ENCODE assay signal across 10 mouse cellular contexts in the genomic region with DNA sequence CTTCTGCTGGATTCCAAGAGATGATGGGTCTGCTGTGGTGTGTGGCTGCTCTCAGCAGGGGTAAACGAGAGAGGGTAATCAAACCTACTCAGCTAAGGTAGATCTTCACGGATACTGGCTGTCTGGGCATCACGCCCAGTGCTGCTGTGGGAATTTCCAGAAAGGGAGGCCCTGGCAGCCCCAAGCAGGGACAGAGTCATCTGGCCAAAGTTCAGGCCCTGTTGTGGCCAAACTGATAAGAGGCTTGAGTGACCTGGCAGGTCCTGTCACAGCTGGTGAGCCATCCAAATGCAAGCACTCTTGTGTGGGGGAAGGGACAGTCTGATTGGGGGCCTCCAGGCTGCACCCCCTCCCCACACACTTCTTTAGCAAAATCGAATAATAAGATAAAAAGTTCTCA. TPM values are rescaled to one million over a fixed set of nuclear protein-coding genes. Genes with fewer than 3 reads are reported as not detected.
DNase-seq lines count a peak whose midpoint lies in the region; ATAC-seq and TF ChIP-seq lines count a peak whose summit lies in the region.
"Had no signal": no experiment of that assay in that cellular context is flagged by ENCODE, and none has a peak within 500 bp of the region (broad histone marks: within the 10 kb centered on the region; RNA-seq: fewer than 3 reads in every experiment).

No protein-coding gene starts in this region.

- H3K79me2 ChIP-seq in macrophage (ENCODE audit: inconsistent target) = peaks cover 100% of the 10 kb centered on the region

- H3K9ac ChIP-seq in intestine, embryonic 15.5 days = no peak overlapping the region
- H3K9ac ChIP-seq in hindbrain, postnatal 0 days (replicated peaks; ENCODE audit: low read length) = no peak overlapping the region
- H3K9ac ChIP-seq: midbrain, embryonic 12.5 days had no signal

- intact Hi-C loops in left cerebral cortex, adult 2 months (cut with DNase I) = no loop called here
- intact Hi-C loops in left cerebral cortex, postnatal 10 days (cut with DNase I) = no loop called here

- no peak for DNase-seq in left cerebral cortex, adult 2 months (ENCODE audit: extremely low spot score in 1 of 2, low spot score in 2 of 2)
- DNase-seq in left cerebral cortex, postnatal 10 days (ENCODE audit: extremely low spot score in 1 of 2, low spot score in 2 of 2) = no peak
- no peak for DNase-seq in embryo, embryonic 11 days
- DNase-seq in hindbrain, postnatal 0 days (ENCODE audit: low spot score) = no peak
- DNase-seq: thymus, postnatal 14 days had no signal

- WGBS in intestine, embryonic 15.5 days = 38% methylated on average over 4 of the region's 4 CpGs
- 96% methylated on average over 4 of the region's 4 CpGs for WGBS in macrophage (ENCODE audit: missing documents)
- WGBS in hindbrain, postnatal 0 days = 51% methylated on average over 4 of the region's 4 CpGs

- 0 out of 2 replicates have a peak overlapping the region, but pooled peaks have one; percentile 26 for H3K27ac ChIP-seq in left cerebral cortex, adult 2 months
- peak overlapping the region; percentile 89 for H3K27ac ChIP-seq in brown adipose tissue, adult 24 weeks (replicated peaks; ENCODE audit: low read depth, low read length)
- 0 out of 2 replicates have a peak overlapping the region, but pooled peaks have one; percentile 27 for H3K27ac ChIP-seq in intestine, embryonic 15.5 days
- H3K27ac ChIP-seq in macrophage = peak overlapping the region; percentile 60
- H3K27ac ChIP-seq in hindbrain, postnatal 0 days = no peak overlapping the region
- H3K27ac ChIP-seq: midbrain, embryonic 12.5 days had no signal

- H3K36me3 ChIP-seq in intestine, embryonic 15.5 days = peaks cover 29% of the 10 kb centered on the region
- H3K36me3 ChIP-seq in macrophage (ENCODE audit: inconsistent target) = peaks cover 16% of the 10 kb centered on the region; the same call in 1 of the 2 replicates
- H3K36me3 ChIP-seq in hindbrain, postnatal 0 days (ENCODE audit: insufficient read depth, low read length) = peaks cover 23% of the 10 kb centered on the region

- no peak for TF ChIP-seq CTCF in left cerebral cortex, adult 2 months (IDR thresholded peaks at IDR 0.05)
- TF ChIP-seq CTCF in hindbrain, postnatal 0 days (IDR thresholded peaks at IDR 0.05; ENCODE audit: low read depth) = no peak

- H3K4me1 ChIP-seq in brown adipose tissue, adult 24 weeks (ENCODE audit: control insufficient read depth, insufficient read depth, insufficient read length, low read length) = peaks cover 69% of the 10 kb centered on the region
- H3K4me1 ChIP-seq in intestine, embryonic 15.5 days (replicated peaks) = peaks cover 62% of the 10 kb centered on the region
- H3K4me1 ChIP-seq in hindbrain, postnatal 0 days (ENCODE audit: insufficient read depth, low read length) = peaks cover 8% of the 10 kb centered on the region

- no peaks in the 10 kb centered on the region for H3K27me3 ChIP-seq in intestine, embryonic 15.5 days (replicated peaks)
- no peaks in the 10 kb centered on the region for H3K27me3 ChIP-seq in hindbrain, postnatal 0 days (ENCODE audit: insufficient read depth, low read length)
- H3K27me3 ChIP-seq: midbrain, embryonic 12.5 days had no signal

- ATAC-seq in intestine, embryonic 15.5 days = peak; percentile 48
- ATAC-seq in hindbrain, postnatal 0 days = no peak
- ATAC-seq in megakaryocyte-erythroid progenitor cell, adult 5-6 weeks (replicated peaks; ENCODE audit: low FRiP score, low TSS enrichment, poor library complexity, severe bottlenecking) = no peak

- no peaks in the 10 kb centered on the region for H3K9me3 ChIP-seq in intestine, embryonic 15.5 days
- H3K9me3 ChIP-seq in hindbrain, postnatal 0 days (ENCODE audit: low read length) = no peaks in the 10 kb centered on the region
- H3K9me3 ChIP-seq: midbrain, embryonic 12.5 days had no signal

- no peak overlapping the region for H3K4me3 ChIP-seq in left cerebral cortex, adult 2 months
- no peak overlapping the region for H3K4me3 ChIP-seq in brown adipose tissue, adult 24 weeks (ENCODE audit: insufficient read depth, low read depth, low read length)
- no peak overlapping the region for H3K4me3 ChIP-seq in intestine, embryonic 15.5 days (replicated peaks)
- no peak overlapping the region for H3K4me3 ChIP-seq in macrophage (ENCODE audit: inconsistent target)
- no peak overlapping the region for H3K4me3 ChIP-seq in hindbrain, postnatal 0 days (ENCODE audit: low read length)
- H3K4me3 ChIP-seq: midbrain, embryonic 12.5 days had no signal

- H3K4me2 ChIP-seq in intestine, embryonic 15.5 days (replicated peaks) = no peak overlapping the region
- H3K4me2 ChIP-seq in hindbrain, postnatal 0 days (ENCODE audit: low read depth, low read length) = no peak overlapping the region
- H3K4me2 ChIP-seq: midbrain, embryonic 12.5 days had no signal

RNA-seq across cellular contexts. Expression of a gene that starts 19.7 kb away (rescaled TPM):
- 10 to 100 TPM; 77.6 to 78.9 TPM for total RNA-seq in left cerebral cortex, adult 2 months (2021)
- total RNA-seq in left cerebral cortex, postnatal 10 days (2021) = 10 to 100 TPM; 40.0 to 45.1 TPM
- polyA plus RNA-seq in brown adipose tissue, adult 24 weeks (2012; ENCODE audit: insufficient read depth, insufficient read length, missing spikeins) = 0.59 and 2.0 TPM in 2 replicates
- polyA plus RNA-seq in intestine, embryonic 15.5 days (2015; fragmentation: Nextera tagmentation; extraction: Ambion mirVana) = 5.2 and 5.3 TPM in 2 replicates
- total RNA-seq in macrophage (2018; cell fraction: chromatin; rRNA removed) = 1 to 10 TPM in 5 of 26 experiments, under 1 TPM in 9, not detected in 12; 0.37 to 2.5 (median 0.74) TPM
- total RNA-seq in macrophage (2018; cell fraction: cytosol; rRNA removed) = 1 to 10 TPM in 7 of 26 experiments, under 1 TPM in 19; 0.44 to 1.3 (median 0.86) TPM
- 1 to 10 TPM in 6 of 26 experiments, under 1 TPM in 13, not detected in 7; 0.23 to 3.6 (median 0.78) TPM for total RNA-seq in macrophage (2018; cell fraction: nucleus; rRNA removed)
- 0.68 to 1.1 TPM (median 0.72 TPM) in 3 replicates for polyA plus RNA-seq in macrophage (2018)
- 29.4 and 30.0 TPM in 2 replicates for total RNA-seq in hindbrain, postnatal 0 days (2014; rRNA removed)
- polyA plus RNA-seq in hindbrain, postnatal 0 days (2015; fragmentation: Nextera tagmentation; extraction: Ambion mirVana) = 31.6 and 32.3 TPM in 2 replicates
- 0.45 and 1.7 TPM in 2 replicates for total RNA-seq in megakaryocyte-erythroid progenitor cell, adult 5-6 weeks (2014; fragmentation: Nextera tagmentation)
- total RNA-seq in megakaryocyte-erythroid progenitor cell, adult 5-6 weeks (2017) = 0.91 TPM in 1 of 2 replicates, not detected in the other

RNA-seq across cellular contexts. Expression of a gene that starts 22.0 kb away (rescaled TPM):
- total RNA-seq in left cerebral cortex, adult 2 months (2021) = 100 to 1,000 TPM; 174 to 191 TPM
- total RNA-seq in left cerebral cortex, postnatal 10 days (2021) = 100 to 1,000 TPM; 190 to 203 TPM
- 56.3 and 58.1 TPM in 2 replicates for polyA plus RNA-seq in brown adipose tissue, adult 24 weeks (2012; ENCODE audit: insufficient read depth, insufficient read length, missing spikeins)
- polyA plus RNA-seq in intestine, embryonic 15.5 days (2015; fragmentation: Nextera tagmentation; extraction: Ambion mirVana) = 123 and 126 TPM in 2 replicates
- total RNA-seq in macrophage (2018; cell fraction: chromatin; rRNA removed) = 100 to 1,000 TPM in 24 of 26 experiments, 10 to 100 TPM in 2; 72.2 to 414 (median 208) TPM
- total RNA-seq in macrophage (2018; cell fraction: cytosol; rRNA removed) = 100 to 1,000 TPM; 171 to 234 (median 210) TPM
- total RNA-seq in macrophage (2018; cell fraction: nucleus; rRNA removed) = 100 to 1,000 TPM in 25 of 26 experiments, 10 to 100 TPM in 1; 82.4 to 238 (median 191) TPM
- polyA plus RNA-seq in macrophage (2018) = 151 to 499 TPM (median 254 TPM) in 3 replicates
- 177 and 187 TPM in 2 replicates for total RNA-seq in hindbrain, postnatal 0 days (2014; rRNA removed)
- polyA plus RNA-seq in hindbrain, postnatal 0 days (2015; fragmentation: Nextera tagmentation; extraction: Ambion mirVana) = 121 and 137 TPM in 2 replicates
- 15.7 and 20.4 TPM in 2 replicates for total RNA-seq in megakaryocyte-erythroid progenitor cell, adult 5-6 weeks (2014; fragmentation: Nextera tagmentation)
- total RNA-seq in megakaryocyte-erythroid progenitor cell, adult 5-6 weeks (2017) = 56.3 and 63.5 TPM in 2 replicates

RNA-seq across cellular contexts. Expression of a gene that starts 38.6 kb away (rescaled TPM):
- total RNA-seq in left cerebral cortex, adult 2 months (2021) = 100 to 1,000 TPM; 326 to 327 TPM
- 100 to 1,000 TPM; 423 to 456 TPM for total RNA-seq in left cerebral cortex, postnatal 10 days (2021)
- 268 and 348 TPM in 2 replicates for polyA plus RNA-seq in brown adipose tissue, adult 24 weeks (2012; ENCODE audit: insufficient read depth, insufficient read length, missing spikeins)
- polyA plus RNA-seq in intestine, embryonic 15.5 days (2015; fragmentation: Nextera tagmentation; extraction: Ambion mirVana) = 530 and 606 TPM in 2 replicates
- 100 to 1,000 TPM; 108 to 477 (median 140) TPM for total RNA-seq in macrophage (2018; cell fraction: chromatin; rRNA removed)
- 1,000 to 10,000 TPM in 6 of 26 experiments, 100 to 1,000 TPM in 20; 449 to 1,138 (median 724) TPM for total RNA-seq in macrophage (2018; cell fraction: cytosol; rRNA removed)
- total RNA-seq in macrophage (2018; cell fraction: nucleus; rRNA removed) = 100 to 1,000 TPM; 131 to 371 (median 177) TPM
- 992 to 1,238 TPM (median 1,231 TPM) in 3 replicates for polyA plus RNA-seq in macrophage (2018)
- 124 and 141 TPM in 2 replicates for total RNA-seq in hindbrain, postnatal 0 days (2014; rRNA removed)
- polyA plus RNA-seq in hindbrain, postnatal 0 days (2015; fragmentation: Nextera tagmentation; extraction: Ambion mirVana) = 351 and 362 TPM in 2 replicates
- total RNA-seq in megakaryocyte-erythroid progenitor cell, adult 5-6 weeks (2014; fragmentation: Nextera tagmentation) = 2,091 and 2,156 TPM in 2 replicates
- total RNA-seq in megakaryocyte-erythroid progenitor cell, adult 5-6 weeks (2017) = 1,518 and 2,802 TPM in 2 replicates

RNA-seq across cellular contexts. Expression of a gene that starts 45.1 kb away (rescaled TPM):
- total RNA-seq in left cerebral cortex, adult 2 months (2021) = 1 to 10 TPM in 1 of 2 experiments, not detected in 1; 1.0 TPM
- under 1 TPM; 0.60 to 0.63 TPM for total RNA-seq in left cerebral cortex, postnatal 10 days (2021)
- polyA plus RNA-seq in brown adipose tissue, adult 24 weeks (2012; ENCODE audit: insufficient read depth, insufficient read length, missing spikeins) = not detected in 2 replicates
- 0.24 TPM in 1 of 2 replicates, not detected in the other for polyA plus RNA-seq in intestine, embryonic 15.5 days (2015; fragmentation: Nextera tagmentation; extraction: Ambion mirVana)
- 1 to 10 TPM in 8 of 26 experiments, not detected in 18; 1.5 to 2.2 (median 2.0) TPM for total RNA-seq in macrophage (2018; cell fraction: chromatin; rRNA removed)
- total RNA-seq in macrophage (2018; cell fraction: cytosol; rRNA removed) = not detected
- total RNA-seq in macrophage (2018; cell fraction: nucleus; rRNA removed) = 1 to 10 TPM in 3 of 26 experiments, not detected in 23; 1.2 to 1.8 (median 1.4) TPM
- not detected in 3 replicates for polyA plus RNA-seq in macrophage (2018)
- not detected in 2 replicates for total RNA-seq in hindbrain, postnatal 0 days (2014; rRNA removed)
- not detected in 2 replicates for polyA plus RNA-seq in hindbrain, postnatal 0 days (2015; fragmentation: Nextera tagmentation; extraction: Ambion mirVana)
- total RNA-seq in megakaryocyte-erythroid progenitor cell, adult 5-6 weeks (2014; fragmentation: Nextera tagmentation) = 0.89 TPM in 1 of 2 replicates, not detected in the other
- 2.4 TPM in 1 of 2 replicates, not detected in the other for total RNA-seq in megakaryocyte-erythroid progenitor cell, adult 5-6 weeks (2017)

RNA-seq across cellular contexts. Expression of a gene that starts 54.5 kb away (rescaled TPM):
- total RNA-seq in left cerebral cortex, adult 2 months (2021) = 10 to 100 TPM; 19.5 to 21.3 TPM
- total RNA-seq in left cerebral cortex, postnatal 10 days (2021) = 10 to 100 TPM; 18.8 to 19.4 TPM
- polyA plus RNA-seq in brown adipose tissue, adult 24 weeks (2012; ENCODE audit: insufficient read depth, insufficient read length, missing spikeins) = 5.8 and 7.1 TPM in 2 replicates
- 13.3 and 13.4 TPM in 2 replicates for polyA plus RNA-seq in intestine, embryonic 15.5 days (2015; fragmentation: Nextera tagmentation; extraction: Ambion mirVana)
- total RNA-seq in macrophage (2018; cell fraction: chromatin; rRNA removed) = 10 to 100 TPM; 37.3 to 76.4 (median 49.9) TPM
- total RNA-seq in macrophage (2018; cell fraction: cytosol; rRNA removed) = 10 to 100 TPM; 18.8 to 25.0 (median 21.2) TPM
- total RNA-seq in macrophage (2018; cell fraction: nucleus; rRNA removed) = 10 to 100 TPM; 24.8 to 40.9 (median 32.6) TPM
- polyA plus RNA-seq in macrophage (2018) = 16.4 to 22.4 TPM (median 16.9 TPM) in 3 replicates
- 13.3 and 14.2 TPM in 2 replicates for total RNA-seq in hindbrain, postnatal 0 days (2014; rRNA removed)
- 11.9 and 12.9 TPM in 2 replicates for polyA plus RNA-seq in hindbrain, postnatal 0 days (2015; fragmentation: Nextera tagmentation; extraction: Ambion mirVana)
- total RNA-seq in megakaryocyte-erythroid progenitor cell, adult 5-6 weeks (2014; fragmentation: Nextera tagmentation) = 17.7 and 18.9 TPM in 2 replicates
- 20.4 and 23.3 TPM in 2 replicates for total RNA-seq in megakaryocyte-erythroid progenitor cell, adult 5-6 weeks (2017)

Comparison
In these comparisons a context has a peak if more than half of its experiments do, and no peak if none do; other contexts are left out.
1. RNA of a gene that starts 19.7 kb away (total RNA-seq): 77.6 to 78.9 TPM in left cerebral cortex, adult 2 months, 40.0 to 45.1 TPM in left cerebral cortex, postnatal 10 days and 29.4 to 30.0 TPM in hindbrain, postnatal 0 days; 0.45 to 1.7 TPM in megakaryocyte-erythroid progenitor cell, adult 5-6 weeks; every median in the first group is over 10 times any median in the second.